Mouse (Mus musculus) neutrophil, adult 59 days (primary cell): ENCODE data around the gene Apon. TPM values are rescaled to one million over a fixed set of nuclear protein-coding genes. Genes with fewer than 3 reads are reported as not detected.

Experiments used
- total RNA-seq, 2 experiments: library from RNA; stranded (reverse); gene quantifications; 1 replicate in 1 of 2; 2 replicates in 1 of 2; pipeline ENCODE4 v1.2.4; 2023

The Apon gene
- under 1 TPM; 0.42 to 0.64 TPM for total RNA-seq

GRCm38 (mm10) chr10:128253677-128254255 is at the start of gene Apon:
Gene Apon (plus strand): TSS chr10:128254096.

GRCm38 (mm10) chr10:128211390-128212108 is 42.3 kb upstream of the Apon start, which contains the start of gene Spryd4:
Gene Spryd4 (minus strand): TSS chr10:128211807.

GRCm38 (mm10) chr10:128225538-128225937 is 28.4 kb upstream of the Apon start, which contains the start of gene Mip:
Gene Mip (plus strand): TSS chr10:128225838.

GRCm38 (mm10) chr10:128231697-128232419 is 22.0 kb upstream of the Apon start, which contains the start of gene Timeless:
Gene Timeless (plus strand): TSS chr10:128232065.

GRCm38 (mm10) chr10:128268371-128268770 is 14.5 kb downstream of the Apon start, which contains the start of gene Apof:
Gene Apof (plus strand): TSS chr10:128268671.

GRCm38 (mm10) chr10:128270287-128270841 is 16.5 kb downstream of the Apon start, which contains the start of gene Stat2:
Gene Stat2 (plus strand): TSS chr10:128270559.

GRCm38 (mm10) chr10:128298702-128299171 is 44.8 kb downstream of the Apon start, which contains the start of gene Il23a:
Gene Il23a (minus strand): TSS chr10:128298752.

GRCm38 (mm10) chr10:128303126-128304021 is 49.5 kb downstream of the Apon start, which contains the start of gene Pan2:
Gene Pan2 (plus strand): TSS chr10:128303335.

Other genes starting within 250 kb of the Apon start
- not detected for gene Hsd17b6, start 246.5 kb upstream of the Apon start, total RNA-seq
- gene Prim1, start 238.9 kb upstream of the Apon start, total RNA-seq, result 10 to 100 TPM; 22.9 to 23.7 TPM
- gene Naca, start 218.5 kb upstream of the Apon start, total RNA-seq, result 100 to 1,000 TPM; 305 to 359 TPM
- gene Ptges3, start 195.1 kb upstream of the Apon start, total RNA-seq, result 10 to 100 TPM; 58.1 to 76.4 TPM
- 100 to 1,000 TPM; 522 to 523 TPM for gene Atp5b, start 170.8 kb upstream of the Apon start, total RNA-seq
- gene Baz2a, start 162.5 kb upstream of the Apon start, total RNA-seq, result 10 to 100 TPM; 91.5 to 96.1 TPM
- 10 to 100 TPM in 1 of 2 experiments, 1 to 10 TPM in 1; 9.3 to 10.6 TPM for gene Rbms2, start 73.8 kb upstream of the Apon start, total RNA-seq
- under 1 TPM in 1 of 2 experiments, not detected in 1; 0.36 TPM for gene Gls2, start 59.6 kb upstream of the Apon start, total RNA-seq
- 1 to 10 TPM; 4.0 to 5.7 TPM for gene Spryd4, start 42.3 kb upstream of the Apon start, total RNA-seq
- gene Mip, start 28.3 kb upstream of the Apon start, total RNA-seq, result not detected
- gene Timeless, start 22.0 kb upstream of the Apon start, total RNA-seq, result 10 to 100 TPM; 23.8 to 29.8 TPM
- gene Apof, start 14.6 kb downstream of the Apon start, total RNA-seq, result not detected
- 10 to 100 TPM; 33.8 to 44.4 TPM for gene Stat2, start 16.5 kb downstream of the Apon start, total RNA-seq
- gene Il23a, start 44.7 kb downstream of the Apon start, total RNA-seq, result not detected
- gene Pan2, start 49.2 kb downstream of the Apon start, total RNA-seq, result 10 to 100 TPM; 27.4 to 30.6 TPM
- gene Cnpy2, start 68.4 kb downstream of the Apon start, total RNA-seq, result 10 to 100 TPM; 26.9 to 36.3 TPM
- 100 to 1,000 TPM in 1 of 2 experiments, 10 to 100 TPM in 1; 93.2 to 107 TPM for gene Cs, start 83.6 kb downstream of the Apon start, total RNA-seq
- gene Coq10a, start 114.9 kb downstream of the Apon start, total RNA-seq, result 10 to 100 TPM; 15.4 to 17.8 TPM
- 10 to 100 TPM; 35.0 to 42.4 TPM for gene Ankrd52, start 123.0 kb downstream of the Apon start, total RNA-seq
- not detected for gene Slc39a5, start 147.1 kb downstream of the Apon start, total RNA-seq
- gene Nabp2, start 157.4 kb downstream of the Apon start, total RNA-seq, result 10 to 100 TPM; 31.6 to 43.5 TPM
- gene Rnf41, start 157.6 kb downstream of the Apon start, total RNA-seq, result 10 to 100 TPM; 37.6 to 38.5 TPM
- 10 to 100 TPM; 95.0 to 97.7 TPM for gene Smarcc2, start 205.2 kb downstream of the Apon start, total RNA-seq
- gene Myl6, start 240.0 kb downstream of the Apon start, total RNA-seq, result 1,000 to 10,000 TPM; 1,139 to 1,227 TPM
- 1 to 10 TPM in 1 of 2 experiments, under 1 TPM in 1; 0.98 to 1.8 TPM for gene Myl6b, start 244.6 kb downstream of the Apon start, total RNA-seq